Mouse (Mus musculus) urinary bladder, postnatal 25 days (tissue): ENCODE results near the gene Gm1110.
"Not testable (repeated sequence)": the region's sequence is repeated elsewhere in the genome, so short reads cannot be mapped to it uniquely, and the experiment has no call there.

Experiments
- DNase-seq: peaks from one replicate; pipeline ENCODE4 v3.0.0; 2022; ENCODE audit warnings: low spot score

Gm1110 gene

GRCm38 (mm10) chr9:26922909-26923526 is at the start of gene Gm1110:
Gm1110 (minus strand) TSS chr9:26923111.
- no peak for DNase-seq

GRCm38 (mm10) chr9:26947790-26948189 is 24.9 kb upstream of the Gm1110 start:
- no peak for DNase-seq

GRCm38 (mm10) chr9:26924146-26924545 is 1.2 kb upstream of the Gm1110 start:
- DNase-seq: no peak

GRCm38 (mm10) chr9:26919778-26920177 is 3.1 kb downstream of the Gm1110 start:
- no peak for DNase-seq

DNA sequence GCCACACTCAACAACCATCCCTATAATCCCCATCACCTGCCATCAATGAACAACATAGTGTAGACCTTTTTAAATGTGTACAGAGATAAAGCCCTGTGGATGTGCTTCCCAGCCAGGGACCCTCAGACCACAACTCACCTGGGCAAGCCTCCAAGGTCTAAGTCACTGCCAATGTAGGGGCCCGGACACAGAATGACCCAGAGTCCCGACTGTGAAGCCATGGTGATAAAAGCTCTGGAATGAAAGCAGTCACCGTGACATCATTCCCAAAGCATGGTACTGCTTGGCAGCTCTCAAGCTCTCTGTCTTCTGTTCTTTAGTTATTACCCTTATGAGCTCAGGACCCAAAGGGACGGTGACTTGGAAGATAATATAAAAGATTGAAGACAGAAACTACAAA is 9.8 kb downstream of the Gm1110 start:
- DNase-seq: no peak

- DNase-seq: no peak
These were observed 11.7 kb downstream of the Gm1110 start for GRCm38 (mm10) chr9:26911251-26911650.

- DNase-seq: not testable (repeated sequence)
These were observed 53.1 kb downstream of the Gm1110 start for GRCm38 (mm10) chr9:26869856-26870255.

DNA sequence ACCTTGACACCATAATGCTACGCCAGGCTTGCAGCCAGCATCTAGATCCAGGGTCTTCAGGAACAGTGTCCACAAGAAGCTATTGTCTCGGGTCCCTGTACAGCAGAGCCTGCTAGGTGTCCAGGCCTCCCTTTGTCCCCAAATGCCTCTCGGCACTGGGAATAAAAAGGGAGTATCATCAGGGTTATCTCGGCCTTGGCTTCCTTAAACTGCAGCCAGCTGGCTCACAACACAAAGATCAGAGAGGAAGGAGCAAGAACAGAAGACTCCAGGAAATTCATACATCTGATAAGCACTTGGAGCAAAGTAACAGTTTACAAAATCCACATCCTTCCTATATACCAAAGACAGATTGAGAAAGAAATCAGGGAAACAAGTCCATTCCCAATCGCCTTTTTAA is 62.2 kb downstream of the Gm1110 start, which contains the start of gene Glb1l3:
Gene Glb1l3, minus strand, starts transcription at position 140 of the 400 bp plus-strand sequence.
- DNase-seq: no peak

GRCm38 (mm10) chr9:26831089-26831488 is 91.8 kb downstream of the Gm1110 start:
- DNase-seq: no peak
